Mouse (Mus musculus): ENCODE measurements around the gene Slc19a1.

Slc19a1 gene

GRCm38 (mm10) chr10:77032591-77033322, 716 bp downstream of the Slc19a1 start:
- DNase-seq (ENCODE audit: low spot score in 2 of 2), result peak; percentile 91 to 96

- no peak for DNase-seq (ENCODE audit: low spot score in 2 of 2)
Observed at GRCm38 (mm10) chr10:77033323-77034025, 1.4 kb downstream of the Slc19a1 start.

- DNase-seq (ENCODE audit: low spot score in 2 of 2), result no peak
Observed at GRCm38 (mm10) chr10:77035487-77035886, 3.4 kb downstream of the Slc19a1 start.

DNA sequence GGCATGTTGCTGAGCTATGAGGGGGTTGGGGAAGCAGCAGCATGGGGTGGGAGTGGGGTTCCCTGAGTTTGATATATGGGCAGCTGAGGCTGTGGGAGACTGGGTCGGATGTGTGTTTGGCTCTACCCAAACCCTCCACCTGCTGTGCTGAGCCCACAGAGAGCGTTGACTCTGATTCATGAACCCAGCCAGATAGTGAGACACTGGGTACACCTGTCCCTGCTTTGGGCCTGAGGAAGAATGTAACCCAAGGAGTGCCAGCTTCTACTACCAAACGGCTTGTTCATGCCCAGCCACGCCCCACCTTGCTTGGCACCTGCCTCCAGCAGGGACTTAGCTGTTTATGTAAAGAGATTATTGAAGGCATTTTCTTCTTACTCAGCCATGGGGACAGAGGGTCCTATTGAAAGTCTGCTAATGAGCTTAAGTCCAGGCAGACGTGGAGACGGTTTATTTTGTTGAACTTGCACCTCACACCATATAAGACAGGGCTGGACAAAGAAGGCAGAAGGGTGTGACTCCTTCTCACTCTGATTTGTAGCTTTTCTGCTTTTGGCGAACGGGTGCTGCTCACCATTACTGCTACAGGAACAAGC, 6.6 kb downstream of the Slc19a1 start:
- no peak for DNase-seq (ENCODE audit: low spot score in 2 of 2)

DNA sequence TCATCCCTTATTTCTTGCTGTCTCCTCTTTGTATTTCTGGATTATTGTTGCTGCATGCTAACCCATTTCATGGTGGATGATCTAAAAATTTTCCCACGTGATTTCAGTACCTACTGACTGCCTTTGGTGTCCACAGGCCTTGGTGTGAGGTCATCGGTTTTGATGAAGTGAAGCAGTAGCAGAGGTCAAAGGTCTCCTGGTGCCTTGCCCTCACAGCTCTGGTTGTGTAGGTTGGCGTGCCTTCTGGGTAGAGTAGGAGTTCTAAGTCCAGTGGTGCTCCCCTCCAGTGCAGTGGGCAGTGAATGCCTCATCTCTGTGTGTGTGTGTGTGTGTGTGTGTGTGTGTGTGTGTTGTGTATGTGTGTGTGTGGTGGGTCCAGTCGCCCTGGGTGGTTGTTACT, 16.2 kb downstream of the Slc19a1 start:
- no peak for DNase-seq (ENCODE audit: low spot score in 2 of 2)

- no peak for DNase-seq (ENCODE audit: low spot score in 2 of 2)
Observed at GRCm38 (mm10) chr10:77048606-77049005, 16.6 kb downstream of the Slc19a1 start.

GRCm38 (mm10) chr10:77056768-77057167, 24.7 kb downstream of the Slc19a1 start:
- no peak for DNase-seq (ENCODE audit: low spot score in 2 of 2)

DNA sequence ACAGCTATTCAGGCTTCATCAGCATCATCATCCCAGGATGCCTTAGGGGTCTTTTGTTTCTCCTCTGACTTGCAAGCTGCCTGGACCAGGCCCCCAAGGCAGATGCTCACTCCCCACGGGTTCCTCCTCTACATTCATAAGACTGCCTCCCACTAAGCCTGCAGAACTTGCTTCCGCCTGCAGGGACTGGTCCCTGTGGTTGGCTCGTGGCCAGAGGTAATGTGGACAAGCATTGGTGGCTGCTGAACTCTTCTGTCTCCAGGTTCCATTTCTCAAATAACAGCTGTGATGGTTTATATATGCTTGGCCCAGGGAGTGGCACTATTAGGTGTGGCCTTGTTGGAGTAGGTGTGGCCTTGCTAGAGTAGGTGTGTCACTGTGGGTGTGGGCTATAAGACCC, 29.4 kb downstream of the Slc19a1 start:
- DNase-seq (ENCODE audit: low spot score in 2 of 2), result no peak

- no peak for DNase-seq (ENCODE audit: low spot score in 2 of 2)
Observed at GRCm38 (mm10) chr10:77062393-77063010, 30.5 kb downstream of the Slc19a1 start.

GRCm38 (mm10) chr10:77064239-77064638, 32.2 kb downstream of the Slc19a1 start:
- DNase-seq (ENCODE audit: low spot score in 2 of 2), result no peak

DNA sequence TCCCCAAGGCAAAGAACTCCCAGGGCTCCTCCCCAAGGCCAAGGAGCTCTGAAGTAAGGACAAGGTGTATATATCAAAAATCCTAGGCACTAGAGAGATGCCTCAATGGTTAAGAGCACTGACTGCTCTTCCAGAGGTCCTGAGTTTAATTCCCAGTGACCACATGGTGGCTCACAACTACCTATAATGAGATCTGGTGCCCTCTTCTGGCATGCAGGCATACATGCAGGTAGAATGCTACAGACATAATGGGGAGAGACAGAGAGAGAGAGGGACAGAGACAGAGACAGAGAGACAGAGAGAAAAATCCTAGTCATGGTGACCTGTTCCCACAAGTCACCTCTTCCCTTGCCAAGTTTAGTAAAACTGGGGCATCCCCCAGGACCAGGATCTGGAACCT, 32.6 kb downstream of the Slc19a1 start:
- DNase-seq (ENCODE audit: low spot score in 2 of 2), result no peak

DNA sequence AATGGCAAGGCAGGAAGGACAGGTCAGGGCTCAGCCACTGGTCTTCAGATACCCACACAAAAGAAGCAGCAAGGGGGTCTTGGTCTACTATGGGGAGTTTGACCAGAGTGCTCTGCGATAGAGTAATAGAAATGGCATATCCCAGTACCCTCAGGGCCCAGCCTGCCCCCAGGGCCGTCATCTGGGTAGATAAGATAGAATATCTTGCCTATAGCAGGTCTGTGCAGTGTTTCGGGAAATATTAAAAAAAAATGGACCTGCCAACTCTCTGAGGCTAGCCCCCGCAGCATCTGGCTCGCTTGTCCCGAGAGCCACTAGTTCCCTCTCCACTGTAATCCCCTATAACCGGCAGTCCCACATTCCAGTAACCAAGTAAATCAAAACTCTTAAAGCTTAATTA, 36.4 kb downstream of the Slc19a1 start:
- no peak for DNase-seq (ENCODE audit: low spot score in 2 of 2)

DNA sequence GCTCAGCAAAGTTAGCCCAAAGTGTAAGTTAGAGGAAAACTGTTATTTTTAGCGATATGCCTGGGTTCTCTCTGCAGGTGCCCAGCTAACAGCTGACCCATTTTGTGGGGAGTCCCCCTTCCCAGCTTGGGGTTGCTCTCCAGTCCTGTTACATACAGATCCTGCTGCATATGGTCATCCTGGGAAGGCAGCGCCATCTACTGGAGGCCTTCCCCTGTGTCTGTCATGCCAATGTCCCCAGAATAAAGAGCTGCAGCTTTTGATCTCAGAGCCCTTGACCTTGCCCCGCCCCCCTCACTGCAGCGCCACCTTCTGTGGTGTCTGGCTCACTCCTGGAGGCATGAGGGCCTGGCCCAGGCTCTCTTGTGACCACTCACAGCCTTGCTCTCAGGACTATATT, 38.0 kb downstream of the Slc19a1 start:
- DNase-seq (ENCODE audit: low spot score in 2 of 2), result peak; percentile 32 to 69

- DNase-seq (ENCODE audit: low spot score in 2 of 2), result no peak
Observed at GRCm38 (mm10) chr10:77074276-77074974, 42.4 kb downstream of the Slc19a1 start.

DNA sequence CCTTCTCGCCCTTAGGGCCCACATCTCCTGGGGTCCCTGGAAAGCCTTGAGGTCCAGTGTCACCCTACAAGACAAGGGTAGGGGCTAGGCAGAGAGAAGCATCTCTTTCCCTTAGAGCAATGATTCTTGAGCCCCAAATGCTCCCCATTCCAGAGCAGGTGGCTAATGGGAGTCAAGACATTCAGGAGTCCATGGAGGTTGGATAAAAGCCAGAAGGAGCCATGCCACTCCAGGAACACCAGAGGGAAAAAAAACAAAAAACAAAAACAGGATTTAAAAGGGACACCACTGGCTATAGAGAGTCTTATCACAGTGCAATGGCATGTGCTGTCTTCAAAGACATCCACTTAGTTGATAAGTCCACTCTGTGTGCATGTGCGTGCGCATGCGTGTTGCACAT, 46.4 kb downstream of the Slc19a1 start:
- DNase-seq (ENCODE audit: low spot score in 2 of 2), result no peak

GRCm38 (mm10) chr10:77078961-77079360, 46.9 kb downstream of the Slc19a1 start:
- no peak for DNase-seq (ENCODE audit: low spot score in 2 of 2)

- DNase-seq (ENCODE audit: low spot score in 2 of 2), result peak; percentile 59 to 79
Observed at GRCm38 (mm10) chr10:77082453-77082852, 50.4 kb downstream of the Slc19a1 start.

GRCm38 (mm10) chr10:77082921-77083320, 50.9 kb downstream of the Slc19a1 start:
- no peak for DNase-seq (ENCODE audit: low spot score in 2 of 2)

DNA sequence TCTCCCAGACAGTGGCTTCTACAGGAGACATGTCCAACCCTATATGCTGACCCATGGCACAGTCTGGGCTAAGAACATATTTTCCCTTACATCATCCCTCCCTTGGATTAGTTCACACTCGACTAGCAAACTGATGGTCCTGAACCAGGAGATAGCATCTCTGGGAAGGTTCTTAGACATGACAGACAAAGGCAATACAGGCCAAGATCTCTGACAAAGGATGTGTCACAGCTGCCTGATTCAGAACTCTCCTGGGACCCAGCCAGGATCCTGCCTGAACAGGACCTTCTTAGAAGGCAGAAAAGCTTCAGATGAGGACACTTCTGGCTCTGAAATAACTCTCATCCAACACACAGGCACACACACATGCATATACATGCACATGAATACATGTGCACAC, 52.5 kb downstream of the Slc19a1 start:
- DNase-seq (ENCODE audit: low spot score in 2 of 2), result no peak

DNA sequence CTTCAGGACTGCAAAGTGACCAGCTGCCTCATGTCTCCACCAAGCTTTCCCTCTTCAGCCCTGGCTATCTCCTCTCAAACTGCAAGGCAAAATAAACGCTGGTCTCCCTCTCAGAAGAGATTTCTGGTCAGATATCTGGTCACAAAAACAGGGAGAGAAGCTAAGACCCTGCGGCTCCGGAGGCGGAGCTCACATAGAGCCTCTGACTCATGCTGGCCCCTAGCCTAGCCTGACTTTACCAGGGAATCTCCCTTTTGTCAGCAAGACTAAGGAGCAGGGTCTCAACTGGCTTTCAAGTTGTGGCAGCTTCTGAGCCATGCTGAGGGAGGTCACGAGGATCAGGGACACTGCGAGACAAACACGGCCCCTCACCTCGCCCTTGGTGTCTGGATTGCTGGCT, 57.3 kb downstream of the Slc19a1 start:
- no peak for DNase-seq (ENCODE audit: low spot score in 2 of 2)

- no peak for DNase-seq (ENCODE audit: low spot score in 2 of 2)
Observed at GRCm38 (mm10) chr10:77090063-77090462, 58.0 kb downstream of the Slc19a1 start.

DNA sequence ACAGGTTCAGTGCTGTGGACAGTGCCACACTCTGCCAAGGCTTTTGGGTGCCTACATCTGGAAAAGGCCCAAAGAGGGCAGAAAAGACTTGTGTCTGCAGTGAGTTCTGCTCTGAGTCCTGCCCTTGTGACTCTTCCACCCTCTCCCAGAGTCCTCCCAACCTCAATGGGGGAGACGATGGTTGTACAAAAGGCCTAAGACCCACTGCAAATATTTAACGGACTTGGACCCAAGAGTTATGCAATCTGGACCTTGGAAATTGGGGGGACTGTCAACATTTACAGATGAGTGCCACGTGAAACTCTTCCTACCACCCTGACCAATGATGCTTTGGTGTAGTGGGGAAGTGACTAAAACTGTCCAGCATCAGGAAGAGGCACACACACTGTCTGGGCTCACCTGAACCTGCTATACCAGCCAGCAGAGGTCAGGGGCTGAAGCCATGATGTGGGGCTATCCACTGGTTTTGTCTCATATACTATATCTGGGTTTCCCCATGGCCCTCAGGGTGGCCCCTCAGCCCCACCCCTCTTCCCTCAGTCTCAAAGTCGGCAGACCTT, 59.6 kb downstream of the Slc19a1 start:
- DNase-seq (ENCODE audit: low spot score in 2 of 2), result no peak

Data from thymus, postnatal 10 days (tissue).